Mouse (Mus musculus) skeletal muscle tissue, postnatal 0 days (tissue): Measurements from ENCODE around the gene Ndufc1. TPM values are rescaled to one million over a fixed set of nuclear protein-coding genes. Genes with fewer than 3 reads are reported as not detected.

Source experiments
- polyA plus RNA-seq: library from polyadenylated mRNA; unstranded; fragments of >200 nt; fragmentation: Nextera tagmentation; extraction: Ambion mirVana; gene quantifications from 2 replicates; pipeline ENCODE4 v1.2.1, GENCODE M21; 2015

Ndufc1 gene
- polyA plus RNA-seq: 1,537 and 1,754 TPM in 2 replicates

GRCm38 (mm10) chr3:51408561-51409183 is at the start of gene Ndufc1:
Gene Ndufc1, minus strand, starts transcription at chr3:51408988.

GRCm38 (mm10) chr3:51415098-51416072 is 6.6 kb upstream of the Ndufc1 start, which contains the start of gene Naa15:
Gene Naa15, plus strand, starts transcription at chr3:51415148.

GRCm38 (mm10) chr3:51396219-51397068 is 12.3 kb downstream of the Ndufc1 start, which contains the start of gene Mgarp:
Gene Mgarp, minus strand, starts transcription at chr3:51396738.

Other genes with a start within 250 kb of the Ndufc1 start
- gene Noct, start 184.5 kb downstream of the Ndufc1 start, polyA plus RNA-seq: 6.8 and 12.6 TPM in 2 replicates
- 39.4 and 39.7 TPM in 2 replicates for gene Elf2, start 68.3 kb downstream of the Ndufc1 start, polyA plus RNA-seq
- gene Mgarp, start 12.2 kb downstream of the Ndufc1 start, polyA plus RNA-seq: 0.83 and 1.6 TPM in 2 replicates
- 20.9 and 21.1 TPM in 2 replicates for gene Naa15, start 6.2 kb upstream of the Ndufc1 start, polyA plus RNA-seq
- gene Rab33b, start 74.9 kb upstream of the Ndufc1 start, polyA plus RNA-seq: 16.8 and 17.0 TPM in 2 replicates
- 2.9 and 3.7 TPM in 2 replicates for gene Setd7, start 151.9 kb upstream of the Ndufc1 start, polyA plus RNA-seq